Mouse (Mus musculus) lung, embryonic 15.5 days (tissue): ENCODE data around the gene Igf2bp1. TPM values are rescaled to one million over a fixed set of nuclear protein-coding genes. Genes with fewer than 3 reads are reported as not detected.
A peak's percentile ranks its signal among the peaks of the same experiment; 100 is the strongest.
"Not testable (repeated sequence)": the region's sequence is repeated elsewhere in the genome, so short reads cannot be mapped to it uniquely, and the experiment has no call there.

Source experiments
- ATAC-seq: fragments of 200-750 bp; cut with Nextera tagmentation; 2 replicates; pipeline ENCODE4 v1.8.0; 2017; ENCODE audit warnings: moderate number of reproducible peaks, borderline replicate concordance; ENCODE audit not compliant: low FRiP score, low TSS enrichment; ENCODE audit errors: extremely low read depth
- H3K27ac ChIP-seq: fragments of 300-500 bp; sonication (generic); 2 replicates; pipeline ENCODE4 v1.5.1; 2015; ENCODE audit warnings: moderate library complexity, mild to moderate bottlenecking, inconsistent platforms
- H3K27me3 ChIP-seq: fragments of 300-500 bp; sonication (generic); 2 replicates; pipeline ENCODE4 v1.6.1; 2015; ENCODE audit warnings: inconsistent platforms
- H3K36me3 ChIP-seq: fragments of 300-500 bp; sonication (generic); 2 replicates; pipeline ENCODE4 v1.6.1; 2015; ENCODE audit warnings: inconsistent platforms
- H3K4me1 ChIP-seq: fragments of 300-500 bp; sonication (generic); 2 replicates; pipeline ENCODE4 v1.6.1; 2015; ENCODE audit warnings: inconsistent platforms
- H3K4me2 ChIP-seq: fragments of 300-500 bp; sonication (generic); 2 replicates; pipeline ENCODE4 v1.6.1; 2015; ENCODE audit warnings: inconsistent platforms, mild to moderate bottlenecking, moderate library complexity
- H3K4me3 ChIP-seq: fragments of 300-500 bp; sonication (generic); 2 replicates; pipeline ENCODE4 v1.5.1; 2015; ENCODE audit warnings: mild to moderate bottlenecking, inconsistent platforms
- H3K9ac ChIP-seq: fragments of 300-500 bp; sonication (generic); 2 replicates; pipeline ENCODE4 v1.6.1; 2015; ENCODE audit warnings: inconsistent platforms
- H3K9me3 ChIP-seq: fragments of 300-500 bp; sonication (generic); 2 replicates; pipeline ENCODE4 v1.6.1; 2016; ENCODE audit warnings: inconsistent platforms
- WGBS: fragments of 180-500 bp; shearing (Covaris S2); methylation state at CpG from one replicate; pipeline ENCODE4 v1.1.7; 2015; 5-methylcytosine and 5-hydroxymethylcytosine counted together
- polyA plus RNA-seq: library from polyadenylated mRNA; unstranded; fragments of >200 nt; fragmentation: Nextera tagmentation; extraction: Ambion mirVana; gene quantifications from 2 replicates; pipeline ENCODE4 v1.2.1, GENCODE M21; 2015

Igf2bp1 gene
- polyA plus RNA-seq, 1 experiment from 2014 or later, result 36.6 TPM

GRCm38 (mm10) chr11:95945838-95946472 is 59.8 kb downstream of the Igf2bp1 start:
- H3K4me2 ChIP-seq, result no peak overlapping the region
- no peaks in the 10 kb centered on the region for H3K4me1 ChIP-seq
- H3K9ac ChIP-seq, result no peak overlapping the region
- H3K27me3 ChIP-seq, result no peaks in the 10 kb centered on the region
- whole genome bisulfite sequencing, result 75% methylated on average over 13 of the region's 13 CpGs
- H3K4me3 ChIP-seq, result no peak overlapping the region
- ATAC-seq, result no peak
- H3K9me3 ChIP-seq, result no peaks in the 10 kb centered on the region
- no peaks in the 10 kb centered on the region for H3K36me3 ChIP-seq
- H3K27ac ChIP-seq, result no peak overlapping the region

DNA sequence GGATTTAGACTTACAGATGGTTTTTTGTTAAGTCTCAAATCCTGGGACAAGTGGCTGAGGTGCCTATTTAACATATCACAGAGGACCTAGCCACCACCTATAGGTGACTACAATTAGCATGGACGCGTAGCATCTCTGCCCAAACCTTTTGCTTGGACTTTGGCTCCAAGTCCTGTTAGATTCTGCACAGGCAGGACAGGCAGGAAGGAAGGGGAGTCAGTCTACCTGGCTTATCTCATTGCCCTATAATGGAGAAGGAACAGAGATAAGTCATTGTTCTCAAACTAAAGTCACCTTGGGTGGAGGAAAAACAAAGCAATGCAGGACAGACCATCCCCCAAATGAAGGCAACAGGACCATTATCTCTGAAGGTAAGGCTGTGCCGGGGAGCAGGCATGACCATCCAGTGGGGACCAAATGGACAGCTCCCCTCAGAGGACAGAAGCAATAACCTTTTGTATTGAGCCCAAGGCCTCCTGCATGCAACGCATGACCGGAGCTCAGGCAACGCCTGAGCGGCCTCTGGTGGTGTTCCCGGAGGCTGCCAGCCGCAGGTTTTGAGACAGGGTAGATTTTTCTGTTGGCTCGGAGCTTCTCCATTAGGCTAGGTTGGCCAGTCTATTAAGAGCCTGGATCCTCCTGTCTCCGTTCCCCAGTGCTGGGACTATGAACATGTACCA is 65.8 kb downstream of the Igf2bp1 start:
- Histone ChIP-seq H3K36me3 (no peaks in the 10 kb centered on the region), H3K9me3 (no peaks in the 10 kb centered on the region), H3K9ac (no peak overlapping the region), H3K4me2 (no peak overlapping the region), H3K4me1 (no peaks in the 10 kb centered on the region), H3K27ac (no peak overlapping the region), H3K4me3 (no peak overlapping the region), H3K27me3 (no peaks in the 10 kb centered on the region)
- WGBS, result 36% methylated on average over 11 of the region's 11 CpGs
- no peak for ATAC-seq

GRCm38 (mm10) chr11:95936409-95936808 is 69.3 kb downstream of the Igf2bp1 start:
- ATAC-seq, result no peak
- Histone ChIP-seq H3K9ac (no peak overlapping the region), H3K4me3 (no peak overlapping the region), H3K27ac (no peak overlapping the region), H3K9me3 (no peaks in the 10 kb centered on the region), H3K4me2 (no peak overlapping the region), H3K27me3 (no peaks in the 10 kb centered on the region), H3K36me3 (no peaks in the 10 kb centered on the region), H3K4me1 (no peaks in the 10 kb centered on the region)
- 77% methylated on average over 6 of the region's 6 CpGs for WGBS

GRCm38 (mm10) chr11:95932168-95932567 is 73.6 kb downstream of the Igf2bp1 start:
- H3K4me1 ChIP-seq, ATAC-seq: not testable (repeated sequence)

DNA sequence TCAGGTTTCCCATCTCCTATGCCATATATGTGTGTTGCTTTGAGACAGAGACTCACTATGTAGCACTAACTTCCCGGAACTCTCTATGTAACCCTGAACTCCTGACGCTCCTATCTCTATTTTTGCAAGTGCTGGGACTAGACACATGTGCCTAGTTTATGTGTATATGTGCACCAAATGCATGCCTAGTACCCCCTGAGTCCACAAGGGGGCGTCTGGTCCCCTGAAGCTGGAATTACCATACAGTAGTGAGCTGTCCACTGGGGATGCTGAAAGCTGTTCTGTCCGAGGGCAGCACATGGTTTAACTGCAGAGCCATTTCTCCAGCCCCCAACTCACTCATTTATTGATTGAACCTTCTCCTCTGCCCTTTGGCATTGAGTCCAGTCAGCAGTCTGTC is 79.3 kb downstream of the Igf2bp1 start:
- H3K4me1 ChIP-seq, result 0 out of 2 replicates have a peak, but pooled peaks cover 3% of the 10 kb centered on the region
- H3K27me3 ChIP-seq, result peaks cover 11% of the 10 kb centered on the region
- no peak overlapping the region for H3K4me2 ChIP-seq
- no peak overlapping the region for H3K27ac ChIP-seq
- ATAC-seq, result no peak
- H3K9ac ChIP-seq, result no peak overlapping the region
- no peak overlapping the region for H3K4me3 ChIP-seq
- H3K36me3 ChIP-seq, result no peaks in the 10 kb centered on the region
- no peaks in the 10 kb centered on the region for H3K9me3 ChIP-seq
- WGBS, result 63% methylated on average over 4 of the region's 4 CpGs

More at GRCm38 (mm10) chr11:95932168-95932567, 73.6 kb downstream of the Igf2bp1 start:
- not testable (repeated sequence) for H3K27me3 ChIP-seq, H3K9me3 ChIP-seq, H3K27ac ChIP-seq, H3K4me3 ChIP-seq, H3K36me3 ChIP-seq, H3K9ac ChIP-seq, H3K4me2 ChIP-seq
- whole genome bisulfite sequencing, result 82% methylated on average over 8 of the region's 10 CpGs

GRCm38 (mm10) chr11:95925976-95926375 is 79.8 kb downstream of the Igf2bp1 start:
- H3K27ac ChIP-seq, result no peak overlapping the region
- H3K27me3 ChIP-seq, result peaks cover 12% of the 10 kb centered on the region
- H3K4me2 ChIP-seq, result no peak overlapping the region
- H3K4me1 ChIP-seq, result 0 out of 2 replicates have a peak, but pooled peaks cover 3% of the 10 kb centered on the region
- ATAC-seq, result no peak
- no peaks in the 10 kb centered on the region for H3K36me3 ChIP-seq
- 83% methylated on average over 5 of the region's 5 CpGs for WGBS
- H3K9me3 ChIP-seq, result no peaks in the 10 kb centered on the region
- no peak overlapping the region for H3K4me3 ChIP-seq
- H3K9ac ChIP-seq, result no peak overlapping the region

- WGBS, result 36% methylated on average over 2 of the region's 2 CpGs
- H3K9ac ChIP-seq, result no peak overlapping the region
- peaks cover 21% of the 10 kb centered on the region for H3K27me3 ChIP-seq
- no peak for ATAC-seq
- H3K4me1 ChIP-seq, result 0 out of 2 replicates have a peak, but pooled peaks cover 3% of the 10 kb centered on the region
- H3K4me3 ChIP-seq, result no peak overlapping the region
- H3K9me3 ChIP-seq, result no peaks in the 10 kb centered on the region
- H3K36me3 ChIP-seq, result no peaks in the 10 kb centered on the region
- no peak overlapping the region for H3K4me2 ChIP-seq
- no peak overlapping the region for H3K27ac ChIP-seq
These were observed 81.5 kb downstream of the Igf2bp1 start for GRCm38 (mm10) chr11:95924215-95924614.

DNA sequence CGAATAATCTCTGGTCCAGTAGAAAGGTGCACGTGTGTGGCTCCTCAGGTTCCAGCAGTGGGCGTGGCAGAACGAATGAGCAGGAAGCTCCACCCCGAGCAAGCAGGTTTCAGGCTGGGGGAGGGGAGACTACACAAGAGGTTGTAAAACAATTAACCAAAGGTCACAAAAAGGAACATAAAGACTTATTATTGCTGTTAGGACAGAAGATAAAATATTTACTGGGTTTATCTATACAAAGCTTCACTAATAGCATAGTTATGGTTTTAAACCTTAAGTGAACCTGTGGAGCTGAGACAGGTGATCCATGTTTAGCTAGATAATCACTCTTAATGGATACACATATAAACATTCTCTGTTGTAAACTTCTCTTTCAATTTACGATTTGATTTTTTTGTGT is 82.3 kb downstream of the Igf2bp1 start:
- not testable (repeated sequence) for H3K4me3 ChIP-seq, H3K4me2 ChIP-seq, H3K9ac ChIP-seq, H3K4me1 ChIP-seq, ATAC-seq, H3K9me3 ChIP-seq, H3K36me3 ChIP-seq, H3K27ac ChIP-seq
- H3K27me3 ChIP-seq, result peaks cover 26% of the 10 kb centered on the region
- WGBS, result 5% methylated on average over 4 of the region's 6 CpGs

- Histone ChIP-seq H3K4me3 (no peak overlapping the region), H3K27me3 (peaks cover 35% of the 10 kb centered on the region), H3K9ac (no peak overlapping the region), H3K27ac (no peak overlapping the region), H3K4me2 (no peak overlapping the region), H3K4me1 (0 out of 2 replicates have a peak, but pooled peaks cover 3% of the 10 kb centered on the region), H3K36me3 (no peaks in the 10 kb centered on the region), H3K9me3 (no peaks in the 10 kb centered on the region)
- no peak for ATAC-seq
- WGBS, result 50% methylated on average over 12 of the region's 12 CpGs
These were observed 83.6 kb downstream of the Igf2bp1 start for GRCm38 (mm10) chr11:95921991-95922621.

DNA sequence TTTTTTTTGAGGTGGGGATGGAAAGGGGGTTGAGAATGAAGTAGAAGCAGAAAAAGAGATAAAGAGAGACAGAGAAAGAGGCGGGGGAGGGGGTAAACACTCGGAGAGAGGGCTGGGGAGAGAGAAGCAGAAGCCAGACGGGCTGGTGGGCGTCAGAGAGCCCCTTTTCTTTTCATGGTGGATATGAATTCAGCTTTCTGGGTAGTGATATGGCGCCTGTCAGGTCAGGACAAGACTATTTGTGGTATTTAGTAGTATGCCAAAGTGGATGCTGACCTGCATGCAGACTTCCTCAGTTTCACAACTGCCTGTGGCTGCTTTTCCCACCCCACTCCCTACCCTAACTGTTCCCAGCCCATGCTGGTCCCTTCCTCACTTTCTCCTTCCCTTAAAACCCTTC is 89.3 kb downstream of the Igf2bp1 start:
- Histone ChIP-seq H3K36me3 (no peaks in the 10 kb centered on the region), H3K4me3 (no peak overlapping the region), H3K4me2 (no peak overlapping the region), H3K27ac (no peak overlapping the region), H3K9ac (no peak overlapping the region), H3K9me3 (no peaks in the 10 kb centered on the region), H3K27me3 (peaks cover 69% of the 10 kb centered on the region), H3K4me1 (peaks cover 16% of the 10 kb centered on the region)
- 10% methylated on average over 5 of the region's 5 CpGs for WGBS
- ATAC-seq, result no peak

GRCm38 (mm10) chr11:95915006-95915710 is 90.6 kb downstream of the Igf2bp1 start:
- Histone ChIP-seq H3K36me3 (no peaks in the 10 kb centered on the region), H3K4me1 (peaks cover 16% of the 10 kb centered on the region), H3K9me3 (no peaks in the 10 kb centered on the region), H3K4me3 (peak overlapping the region; percentile 32), H3K4me2 (peak overlapping the region; percentile 60), H3K9ac (no peak overlapping the region), H3K27ac (no peak overlapping the region), H3K27me3 (peaks cover 72% of the 10 kb centered on the region)
- WGBS, result under 1% methylated on average over 28 of the region's 28 CpGs
- ATAC-seq, result no peak
